Comparison of ENCODE assay signal across 10 mouse cellular contexts in genomic region chr14:8092573-8092972, GRCm38 (mm10). TPM values are rescaled to one million over a fixed set of nuclear protein-coding genes. Genes with fewer than 3 reads are reported as not detected.
DNase-seq lines count a peak whose midpoint lies in the region; ATAC-seq and TF ChIP-seq lines count a peak whose summit lies in the region.
"Had no signal": no experiment of that assay in that cellular context is flagged by ENCODE, and none has a peak within 500 bp of the region (broad histone marks: within the 10 kb centered on the region; RNA-seq: fewer than 3 reads in every experiment).

No protein-coding gene starts in this region.

- peak; percentile 73 for DNase-seq in heart, adult 8-10 months (ENCODE audit: low spot score)
- DNase-seq in thymus, postnatal 0 days (ENCODE audit: low spot score), result peak; percentile 73
- DNase-seq in thymus, adult 2 months, result no peak
- DNase-seq in splenic B cell, adult 2 months (ENCODE audit: low read depth, low spot score), result peak; percentile 85
- DNase-seq in left cerebral cortex, adult 18-20 months (ENCODE audit: low spot score in 2 of 2), result no peak
- no peak for DNase-seq in urinary bladder, postnatal 36 days (ENCODE audit: low spot score in 2 of 2)

- TF ChIP-seq CTCF in thymus, adult 2 months (IDR thresholded peaks at IDR 0.05; ENCODE audit: borderline replicate concordance, control insufficient read depth, extremely low read depth, insufficient read depth, low read length, poor library complexity), result no peak

- H3K4me1 ChIP-seq in heart, embryonic 12.5 days (replicated peaks), result 0 out of 2 replicates have a peak, but pooled peaks cover 6% of the 10 kb centered on the region
- H3K4me1 ChIP-seq in thymus, adult 2 months (replicated peaks; ENCODE audit: control insufficient read depth, insufficient read depth, low read length), result peaks cover 6% of the 10 kb centered on the region
- H3K4me1 ChIP-seq: neural tube, embryonic 12.5 days had no signal

- ATAC-seq in heart, embryonic 12.5 days (ENCODE audit: insufficient number of reproducible peaks, low FRiP score), result no peak
- peak; percentile 51 to 60; a peak in 2 of 4 replicates for ATAC-seq in hematopoietic stem cell, adult 5-6 weeks (replicated peaks in 1 of 2; ENCODE audit: insufficient read depth in 1 of 2, low FRiP score in 2 of 2, low TSS enrichment in 1 of 2, low read depth in 1 of 2, poor library complexity in 2 of 2, severe bottlenecking in 2 of 2)

- TF ChIP-seq POLR2A in thymus, adult 2 months (IDR thresholded peaks at IDR 0.05; ENCODE audit: control insufficient read depth, extremely low read depth, insufficient read depth, low read length, poor library complexity), result no peak

- peaks cover 31% of the 10 kb centered on the region for H3K36me3 ChIP-seq in heart, embryonic 12.5 days
- H3K36me3 ChIP-seq in thymus, adult 2 months (ENCODE audit: control insufficient read depth, insufficient read depth, low read length), result peaks cover 21% of the 10 kb centered on the region
- peaks cover 5% of the 10 kb centered on the region; the same call in 1 of the 2 replicates for H3K36me3 ChIP-seq in splenic B cell, adult 2 months (ENCODE audit: control insufficient read depth, insufficient read depth, low read length, poor library complexity, severe bottlenecking)

- no peak overlapping the region for H3K4me2 ChIP-seq in heart, embryonic 12.5 days
- H3K4me2 ChIP-seq: heart, embryonic 15.5 days; neural tube, embryonic 12.5 days had no signal

- H3K9ac ChIP-seq in heart, embryonic 12.5 days, result no peak overlapping the region
- H3K9ac ChIP-seq: heart, embryonic 15.5 days; neural tube, embryonic 12.5 days had no signal

- no peak overlapping the region for H3K4me3 ChIP-seq in heart, embryonic 12.5 days
- no peak overlapping the region for H3K4me3 ChIP-seq in thymus, adult 2 months (ENCODE audit: control insufficient read depth, insufficient read depth, low read length)
- H3K4me3 ChIP-seq: heart, embryonic 15.5 days; neural tube, embryonic 12.5 days had no signal

- WGBS in heart, embryonic 12.5 days, result 90% methylated on average over 2 of the region's 2 CpGs
- WGBS in thymus, adult 2 months, result 91% methylated on average over 2 of the region's 2 CpGs

- no peak overlapping the region for H3K27ac ChIP-seq in heart, embryonic 12.5 days (ENCODE audit: poor library complexity, severe bottlenecking)
- no peak overlapping the region for H3K27ac ChIP-seq in thymus, adult 2 months (ENCODE audit: control insufficient read depth, insufficient read depth, low read length)
- H3K27ac ChIP-seq: heart, embryonic 15.5 days; neural tube, embryonic 12.5 days had no signal

- no peaks in the 10 kb centered on the region for H3K9me3 ChIP-seq in heart, embryonic 12.5 days (replicated peaks)
- H3K9me3 ChIP-seq: heart, embryonic 15.5 days; neural tube, embryonic 12.5 days had no signal

- H3K27me3 ChIP-seq in heart, embryonic 12.5 days (replicated peaks), result no peaks in the 10 kb centered on the region
- no peaks in the 10 kb centered on the region for H3K27me3 ChIP-seq in thymus, adult 2 months (ENCODE audit: control insufficient read depth, insufficient read depth, low read length)
- H3K27me3 ChIP-seq in splenic B cell, adult 2 months (ENCODE audit: control insufficient read depth, insufficient read depth, low read length, poor library complexity, severe bottlenecking), result no peaks in the 10 kb centered on the region; the same call in 1 of the 2 replicates
- H3K27me3 ChIP-seq: heart, embryonic 15.5 days; neural tube, embryonic 12.5 days had no signal

RNA-seq across cellular contexts. Expression of gene Pxk, which starts 5.4 kb away (rescaled TPM):
- 10 to 100 TPM; 21.5 to 25.4 (median 24.6) TPM for total RNA-seq in heart, adult 8-10 months (2022)
- polyA plus RNA-seq in heart, embryonic 12.5 days (2016; fragmentation: Nextera tagmentation; extraction: Ambion mirVana), result 25.5 and 27.7 TPM in 2 replicates
- polyA plus RNA-seq in thymus, postnatal 0 days (2015; fragmentation: Nextera tagmentation; extraction: Ambion mirVana), result 30.9 and 31.9 TPM in 2 replicates
- polyA plus RNA-seq in thymus, adult 2 months (2012; rRNA removed), result 25.1 and 28.7 TPM in 2 replicates
- total RNA-seq in hematopoietic stem cell, adult 5-6 weeks (2017), result 15.1 and 21.4 TPM in 2 replicates
- total RNA-seq in left cerebral cortex, adult 18-20 months (2021), result 10 to 100 TPM; 36.7 to 37.9 TPM

RNA-seq across cellular contexts. Expression of gene Rpp14, which starts 12.4 kb away (rescaled TPM):
- 10 to 100 TPM; 26.2 to 33.3 (median 28.2) TPM for total RNA-seq in heart, adult 8-10 months (2022)
- 42.2 and 42.6 TPM in 2 replicates for polyA plus RNA-seq in heart, embryonic 12.5 days (2016; fragmentation: Nextera tagmentation; extraction: Ambion mirVana)
- 64.3 and 71.9 TPM in 2 replicates for polyA plus RNA-seq in thymus, postnatal 0 days (2015; fragmentation: Nextera tagmentation; extraction: Ambion mirVana)
- 7.2 and 7.5 TPM in 2 replicates for polyA plus RNA-seq in thymus, adult 2 months (2012; rRNA removed)
- 45.2 and 83.2 TPM in 2 replicates for total RNA-seq in hematopoietic stem cell, adult 5-6 weeks (2017)
- 10 to 100 TPM; 28.1 to 28.9 TPM for total RNA-seq in left cerebral cortex, adult 18-20 months (2021)

Comparison
In these comparisons a context has a peak if more than half of its experiments do, and no peak if none do; other contexts are left out.
1. DNase-seq: peak in heart, adult 8-10 months (single experiment), thymus, postnatal 0 days (single experiment) and splenic B cell, adult 2 months (single experiment); none in thymus, adult 2 months (single experiment), left cerebral cortex, adult 18-20 months (0 of 2) and urinary bladder, postnatal 36 days (0 of 2).